Mouse (Mus musculus): ENCODE results near the gene Pgm2l1. TPM values are rescaled to one million over a fixed set of nuclear protein-coding genes. Genes with fewer than 3 reads are reported as not detected.

The Pgm2l1 gene
- polyA plus RNA-seq, 1 experiment, result 91.0 TPM

DNA sequence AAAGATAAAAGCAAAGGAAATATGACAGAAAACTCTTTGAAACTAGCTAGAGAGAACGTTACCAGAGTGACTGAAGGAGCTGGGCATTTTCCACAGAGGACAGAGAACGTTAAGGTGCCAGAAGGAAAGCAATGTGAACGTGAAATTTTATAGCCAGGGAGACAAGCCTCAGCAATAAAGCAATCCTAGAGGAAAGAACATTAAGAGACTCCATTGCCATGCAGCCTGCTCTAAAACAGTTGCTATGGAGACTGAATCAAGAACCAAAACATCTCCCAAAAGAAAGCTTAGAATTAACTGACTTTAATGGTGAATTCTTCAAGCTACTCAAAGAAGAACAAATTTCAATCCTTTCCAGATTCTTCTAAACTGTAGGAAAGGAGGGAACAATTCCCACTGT is 56.1 kb downstream of the Pgm2l1 start:
- Histone ChIP-seq H3K4me1 (ENCODE audit: control insufficient read depth, insufficient read depth, low read length) (peaks cover 7% of the 10 kb centered on the region; the same call in 1 of the 2 replicates), H3K27ac (ENCODE audit: insufficient read depth, low read length) (0 out of 2 replicates have a peak overlapping the region, but pooled peaks have one; percentile 19), H3K4me3 (ENCODE audit: insufficient read depth, low read length) (no peak overlapping the region)
- TF ChIP-seq CTCF (IDR thresholded peaks at IDR 0.05; ENCODE audit: extremely low read depth, insufficient read depth, low read length), result no peak
- TF ChIP-seq POLR2A (IDR thresholded peaks at IDR 0.05; ENCODE audit: extremely low read depth, insufficient read depth, low read length), result no peak

DNA sequence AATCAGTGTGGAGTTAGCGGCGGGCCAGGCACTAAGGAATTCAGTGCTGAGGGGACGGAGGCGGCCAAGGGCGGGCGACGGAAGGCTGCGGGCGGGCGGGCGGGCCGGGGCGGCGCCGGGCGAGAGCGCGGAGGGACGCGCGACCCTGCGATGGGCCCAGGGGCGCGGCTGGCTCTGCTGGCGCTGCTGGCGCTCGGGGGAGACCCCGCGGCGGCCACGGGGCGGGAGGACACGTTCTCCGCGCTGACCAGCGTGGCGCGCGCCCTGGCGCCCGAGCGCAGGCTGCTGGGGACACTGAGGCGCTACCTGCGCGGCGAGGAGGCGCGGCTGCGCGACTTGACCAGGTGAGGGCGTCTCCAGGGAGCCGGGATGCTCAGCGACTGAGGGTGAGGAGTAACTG is 58.2 kb downstream of the Pgm2l1 start, which contains the start of gene P4ha3:
TSS of gene P4ha3 (plus strand) at position 138 of the 400 bp plus-strand sequence.
- TF ChIP-seq POLR2A (IDR thresholded peaks at IDR 0.05; ENCODE audit: extremely low read depth, insufficient read depth, low read length) (no peak), CTCF (IDR thresholded peaks at IDR 0.05; ENCODE audit: extremely low read depth, insufficient read depth, low read length) (no peak)
- H3K4me3 ChIP-seq (ENCODE audit: insufficient read depth, low read length), result peak within 1 kb of the TSS; percentile 18
- no peak within 1 kb of the TSS for H3K27ac ChIP-seq (ENCODE audit: insufficient read depth, low read length)
- H3K4me1 ChIP-seq (ENCODE audit: control insufficient read depth, insufficient read depth, low read length), result peaks cover 7% of the 10 kb centered on the region; the same call in 1 of the 2 replicates

- Histone ChIP-seq H3K27ac (ENCODE audit: insufficient read depth, low read length) (no peak overlapping the region), H3K4me3 (ENCODE audit: insufficient read depth, low read length) (no peak overlapping the region), H3K4me1 (ENCODE audit: control insufficient read depth, insufficient read depth, low read length) (peaks cover 7% of the 10 kb centered on the region; the same call in 1 of the 2 replicates)
- TF ChIP-seq CTCF (IDR thresholded peaks at IDR 0.05; ENCODE audit: extremely low read depth, insufficient read depth, low read length) (no peak), POLR2A (IDR thresholded peaks at IDR 0.05; ENCODE audit: extremely low read depth, insufficient read depth, low read length) (no peak)
Observed at GRCm38 (mm10) chr7:100287748-100288578, 60.8 kb downstream of the Pgm2l1 start.

GRCm38 (mm10) chr7:100288622-100289021 is 61.4 kb downstream of the Pgm2l1 start:
- Histone ChIP-seq H3K4me1 (ENCODE audit: control insufficient read depth, insufficient read depth, low read length) (peaks cover 6% of the 10 kb centered on the region; the same call in 1 of the 2 replicates), H3K27ac (ENCODE audit: insufficient read depth, low read length) (no peak overlapping the region), H3K4me3 (ENCODE audit: insufficient read depth, low read length) (no peak overlapping the region)
- TF ChIP-seq CTCF (IDR thresholded peaks at IDR 0.05; ENCODE audit: extremely low read depth, insufficient read depth, low read length) (no peak), POLR2A (IDR thresholded peaks at IDR 0.05; ENCODE audit: extremely low read depth, insufficient read depth, low read length) (no peak)

GRCm38 (mm10) chr7:100293546-100293945 is 66.4 kb downstream of the Pgm2l1 start:
- Histone ChIP-seq H3K4me3 (ENCODE audit: insufficient read depth, low read length) (no peak overlapping the region), H3K4me1 (ENCODE audit: control insufficient read depth, insufficient read depth, low read length) (no peaks in the 10 kb centered on the region), H3K27ac (ENCODE audit: insufficient read depth, low read length) (no peak overlapping the region)
- TF ChIP-seq CTCF (IDR thresholded peaks at IDR 0.05; ENCODE audit: extremely low read depth, insufficient read depth, low read length) (no peak), POLR2A (IDR thresholded peaks at IDR 0.05; ENCODE audit: extremely low read depth, insufficient read depth, low read length) (no peak)

GRCm38 (mm10) chr7:100295745-100296144 is 68.6 kb downstream of the Pgm2l1 start:
- H3K4me1 ChIP-seq (ENCODE audit: control insufficient read depth, insufficient read depth, low read length), result no peaks in the 10 kb centered on the region
- no peak overlapping the region for H3K4me3 ChIP-seq (ENCODE audit: insufficient read depth, low read length)
- TF ChIP-seq CTCF (IDR thresholded peaks at IDR 0.05; ENCODE audit: extremely low read depth, insufficient read depth, low read length) (peak; percentile 20; the same call in 1 of the 2 replicates), POLR2A (IDR thresholded peaks at IDR 0.05; ENCODE audit: extremely low read depth, insufficient read depth, low read length) (no peak)
- no peak overlapping the region for H3K27ac ChIP-seq (ENCODE audit: insufficient read depth, low read length)

GRCm38 (mm10) chr7:100296699-100297098 is 69.5 kb downstream of the Pgm2l1 start:
- TF ChIP-seq POLR2A (IDR thresholded peaks at IDR 0.05; ENCODE audit: extremely low read depth, insufficient read depth, low read length) (no peak), CTCF (IDR thresholded peaks at IDR 0.05; ENCODE audit: extremely low read depth, insufficient read depth, low read length) (no peak)
- no peak overlapping the region for H3K4me3 ChIP-seq (ENCODE audit: insufficient read depth, low read length)
- H3K4me1 ChIP-seq (ENCODE audit: control insufficient read depth, insufficient read depth, low read length), result 0 out of 2 replicates have a peak, but pooled peaks cover 1% of the 10 kb centered on the region
- no peak overlapping the region for H3K27ac ChIP-seq (ENCODE audit: insufficient read depth, low read length)

DNA sequence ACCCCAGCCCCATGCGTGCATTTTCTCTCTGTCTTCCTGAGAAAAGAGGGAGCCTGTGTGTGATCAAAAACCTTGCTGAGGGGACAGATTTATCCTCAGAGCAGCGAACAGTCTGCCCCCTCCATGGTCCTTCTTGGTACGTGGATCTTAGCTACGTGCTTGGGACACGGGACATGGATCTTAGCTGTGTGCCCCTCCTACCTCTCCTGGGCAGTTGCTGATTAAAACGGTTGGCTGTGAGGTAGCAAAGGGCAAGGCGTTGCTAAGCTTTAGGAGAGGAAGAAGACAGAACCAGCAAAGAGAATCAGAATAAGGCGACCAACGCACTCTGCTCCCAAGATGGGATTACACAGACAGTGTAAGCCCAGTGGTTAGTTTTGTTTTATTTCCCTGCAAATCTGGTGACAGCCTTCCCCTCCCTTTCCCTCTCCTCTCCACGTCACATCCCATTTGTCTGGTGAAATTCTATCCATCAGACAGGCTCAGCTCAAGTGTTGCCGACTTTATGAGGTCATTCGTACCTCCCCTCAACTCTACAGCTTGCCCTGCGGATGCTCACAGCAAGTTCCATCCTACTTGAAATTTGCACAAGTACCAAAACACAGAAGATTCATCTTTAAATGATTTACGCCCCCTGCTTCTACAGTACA is 71.8 kb downstream of the Pgm2l1 start:
- TF ChIP-seq POLR2A (IDR thresholded peaks at IDR 0.05; ENCODE audit: extremely low read depth, insufficient read depth, low read length), result no peak
- TF ChIP-seq CTCF (IDR thresholded peaks at IDR 0.05; ENCODE audit: extremely low read depth, insufficient read depth, low read length), result no peak

DNA sequence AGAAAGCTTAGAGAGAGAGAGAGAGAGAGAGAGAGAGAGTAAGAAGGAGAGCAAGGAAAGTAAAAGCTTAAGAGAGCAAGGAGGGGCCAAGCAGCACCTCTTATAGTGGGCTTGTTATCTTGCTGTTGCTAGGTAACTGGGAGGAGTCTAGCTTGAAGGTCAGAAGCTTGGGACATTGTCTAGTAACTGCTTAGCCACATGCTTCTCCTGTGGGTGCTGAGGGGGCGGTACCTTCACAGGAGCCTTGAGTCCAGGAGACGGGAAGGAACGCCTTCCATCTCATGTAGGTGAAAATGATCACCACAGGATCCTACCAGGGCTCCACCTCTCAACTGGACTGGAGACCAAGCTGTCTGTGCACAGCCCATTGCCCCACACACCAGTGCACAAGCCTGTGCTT is 74.2 kb downstream of the Pgm2l1 start:
- TF ChIP-seq CTCF (IDR thresholded peaks at IDR 0.05; ENCODE audit: extremely low read depth, insufficient read depth, low read length), result no peak
- TF ChIP-seq POLR2A (IDR thresholded peaks at IDR 0.05; ENCODE audit: extremely low read depth, insufficient read depth, low read length), result no peak
- no peak overlapping the region for H3K27ac ChIP-seq (ENCODE audit: insufficient read depth, low read length)
- no peak overlapping the region for H3K4me3 ChIP-seq (ENCODE audit: insufficient read depth, low read length)
- peaks cover 4% of the 10 kb centered on the region for H3K4me1 ChIP-seq (ENCODE audit: control insufficient read depth, insufficient read depth, low read length)

More for the DNA sequence above, 71.8 kb downstream of the Pgm2l1 start:
- H3K4me3 ChIP-seq (ENCODE audit: insufficient read depth, low read length), result no peak overlapping the region
- peaks cover 4% of the 10 kb centered on the region for H3K4me1 ChIP-seq (ENCODE audit: control insufficient read depth, insufficient read depth, low read length)
- H3K27ac ChIP-seq (ENCODE audit: insufficient read depth, low read length), result no peak overlapping the region

Measured in cortical plate, adult 2 months (tissue).